Mouse (Mus musculus) liver, embryonic 14.5 days (tissue): ENCODE measurements around the gene Ash1l. TPM values are rescaled to one million over a fixed set of nuclear protein-coding genes. Genes with fewer than 3 reads are reported as not detected.

Experiments
- ATAC-seq: fragments of 200-750 bp; cut with Nextera tagmentation; 2 replicates; pipeline ENCODE4 v1.8.0; 2017; ENCODE audit warnings: moderate number of reproducible peaks, mild to moderate bottlenecking, moderate library complexity; ENCODE audit not compliant: insufficient read depth
- DNase-seq, 3 experiments: peaks; one replicate each; pipeline ENCODE4 v3.0.0-alpha.2; 2012 to 2013; ENCODE audit warnings: low read depth in 3 of 3, low spot score in 3 of 3
- H3K27ac ChIP-seq: fragments of 300-500 bp; sonication (generic); 2 replicates; pipeline ENCODE4 v1.5.1; 2014; ENCODE audit warnings: moderate library complexity, mild to moderate bottlenecking, control low read depth, inconsistent platforms
- H3K27me3 ChIP-seq: fragments of 300-500 bp; sonication (generic); 2 replicates; pipeline ENCODE4 v1.6.1; 2014; ENCODE audit warnings: mild to moderate bottlenecking, low read length, moderate library complexity; ENCODE audit not compliant: control insufficient read depth, insufficient read depth
- H3K36me3 ChIP-seq: fragments of 300-500 bp; sonication (generic); replicated peaks from 2 replicates; pipeline ENCODE4 v1.6.1; 2014; ENCODE audit warnings: low read depth; ENCODE audit not compliant: control insufficient read depth, insufficient read depth
- H3K4me1 ChIP-seq, 2 experiments: fragments of 200-500 bp in 1 of 2; fragments of 300-500 bp in 1 of 2; sonication (generic) in 1 of 2; replicated peaks; 2 replicates each; pipeline ENCODE4 v1.6.1; 2012 to 2014; ENCODE audit warnings: antibody characterized with exemption in 1 of 2, inconsistent platforms in 1 of 2, low read length in 1 of 2; ENCODE audit not compliant: control insufficient read depth in 2 of 2, insufficient read depth in 2 of 2
- H3K4me2 ChIP-seq: fragments of 300-500 bp; sonication (generic); 2 replicates; pipeline ENCODE4 v1.6.1; 2014; ENCODE audit warnings: low read depth, mild to moderate bottlenecking, control low read depth, moderate library complexity
- H3K4me3 ChIP-seq, 2 experiments: fragments of 200-500 bp in 1 of 2; fragments of 300-500 bp in 1 of 2; sonication (generic) in 1 of 2; 2 replicates each; pipeline ENCODE4 v1.5.1; 2012 to 2014; ENCODE audit warnings: low read depth in 2 of 2, low read length in 2 of 2, mild to moderate bottlenecking in 2 of 2, control low read depth in 1 of 2, inconsistent platforms in 1 of 2, moderate library complexity in 1 of 2; ENCODE audit not compliant: insufficient read depth in 1 of 2
- H3K9ac ChIP-seq: fragments of 300-500 bp; sonication (generic); replicated peaks from 2 replicates; pipeline ENCODE4 v1.6.1; 2014; ENCODE audit warnings: mild to moderate bottlenecking, control low read depth, moderate library complexity
- H3K9me3 ChIP-seq: fragments of 300-500 bp; sonication (generic); 2 replicates; pipeline ENCODE4 v1.6.1; 2016; ENCODE audit warnings: low read length, mixed read lengths; ENCODE audit not compliant: control insufficient read depth
- CTCF ChIP-seq: IDR thresholded peaks from 2 replicates; pipeline ENCODE4 v1.5.1; 2016; ENCODE audit warnings: antibody characterized with exemption, low read depth, control low read depth
- EP300 ChIP-seq: IDR thresholded peaks from 2 replicates; pipeline ENCODE4 v1.6.1; 2016; ENCODE audit warnings: antibody characterized with exemption, low read depth
- WGBS: fragments of 180-500 bp; shearing (Covaris S2); extraction: QIAGEN DNeasy Blood & Tissue Kit; methylation state at CpG from one replicate; pipeline ENCODE4 v1.1.7; 2014; ENCODE audit not compliant: insufficient replicate concordance; 5-methylcytosine and 5-hydroxymethylcytosine counted together
- polyA plus RNA-seq, 2 experiments: library from polyadenylated mRNA; depleted of rRNA in 1 of 2; stranded (reverse) in 1 of 2; unstranded in 1 of 2; fragments of >200 nt; fragmentation: Nextera tagmentation in 1 of 2; extraction: Ambion mirVana in 1 of 2; gene quantifications; 2 replicates each; pipeline versions ENCODE4 v1.2.1 to v1.2.3; 2012 to 2014

Ash1l gene
- polyA plus RNA-seq, 2 experiments, result 3.2 to 3.6 TPM

DNA sequence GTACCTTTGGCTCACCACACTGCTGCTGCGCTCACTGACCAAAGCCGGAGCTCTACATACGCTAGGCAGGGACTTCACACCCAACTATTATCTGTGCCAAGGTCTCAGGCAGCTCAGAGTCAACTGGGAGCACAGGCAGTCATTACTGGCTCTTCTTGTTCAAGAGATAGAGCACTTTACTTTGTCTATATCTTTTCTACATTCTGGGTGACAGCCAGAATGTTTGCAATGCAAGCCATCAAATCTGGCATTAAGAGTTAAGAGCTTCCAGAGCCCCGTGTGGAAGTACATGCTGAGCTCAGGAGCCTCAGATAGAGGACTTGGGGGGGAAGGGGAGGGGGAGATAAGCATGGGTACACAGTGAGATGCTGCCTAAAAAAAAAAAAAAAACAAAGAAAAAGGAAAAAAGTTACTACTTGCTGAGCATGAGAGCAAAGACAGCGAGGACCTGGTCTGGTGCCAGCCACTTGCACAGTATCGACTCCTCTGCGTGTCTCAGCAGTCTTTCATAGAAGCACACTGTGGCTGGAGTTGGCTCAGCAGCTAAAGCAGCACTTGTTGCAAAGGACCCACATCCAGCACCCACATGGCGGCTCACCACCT lies 26.3 kb upstream of the Ash1l start:
- H3K4me1 ChIP-seq, result no peaks in the 10 kb centered on the region
- no peak overlapping the region for H3K4me2 ChIP-seq
- H3K4me3 ChIP-seq, result no peak overlapping the region
- H3K27me3 ChIP-seq, result no peaks in the 10 kb centered on the region
- H3K9me3 ChIP-seq, result no peaks in the 10 kb centered on the region
- WGBS, result 71% methylated on average over 8 of the region's 8 CpGs
- no peak for TF ChIP-seq CTCF
- TF ChIP-seq EP300, result no peak
- H3K9ac ChIP-seq, result no peak overlapping the region
- peaks cover 36% of the 10 kb centered on the region for H3K36me3 ChIP-seq
- H3K27ac ChIP-seq, result no peak overlapping the region
- ATAC-seq (no peak), DNase-seq (no peak)

- Histone ChIP-seq H3K4me3 (no peak overlapping the region), H3K9ac (no peak overlapping the region), H3K27ac (no peak overlapping the region), H3K27me3 (no peaks in the 10 kb centered on the region), H3K4me1 (no peaks in the 10 kb centered on the region), H3K4me2 (no peak overlapping the region), H3K9me3 (no peaks in the 10 kb centered on the region), H3K36me3 (peaks cover 43% of the 10 kb centered on the region)
- TF ChIP-seq EP300, result no peak
- no peak; the same call in 1 of the 2 replicates for TF ChIP-seq CTCF
- WGBS, result 77% methylated on average over 2 of the region's 2 CpGs
- ATAC-seq (no peak), DNase-seq (no peak)
Measured at GRCm38 (mm10) chr3:88925651-88926050, 24.8 kb upstream of the Ash1l start.

DNA sequence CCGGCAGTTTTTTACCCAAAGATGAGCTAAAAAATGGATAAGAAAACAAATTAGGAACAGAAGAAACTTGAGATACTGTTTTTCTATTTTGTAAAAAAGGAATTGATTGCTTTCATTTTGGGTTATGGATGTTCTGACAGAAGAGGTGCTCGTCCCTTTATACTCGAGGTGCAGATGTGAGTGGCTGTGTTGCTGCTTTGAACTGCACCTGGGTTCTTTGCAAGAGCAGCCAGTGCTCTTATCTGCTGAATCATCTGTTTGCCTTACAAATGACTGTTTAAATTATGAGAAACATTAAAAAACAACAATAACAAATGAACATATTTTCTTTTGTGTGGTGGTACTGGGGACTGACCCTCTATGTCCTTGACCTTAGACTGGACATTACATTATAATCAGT lies 20.9 kb upstream of the Ash1l start:
- Histone ChIP-seq H3K9me3 (no peaks in the 10 kb centered on the region), H3K27ac (no peak overlapping the region), H3K4me3 (no peak overlapping the region), H3K36me3 (peaks cover 29% of the 10 kb centered on the region), H3K27me3 (no peaks in the 10 kb centered on the region), H3K4me2 (no peak overlapping the region), H3K4me1 (no peaks in the 10 kb centered on the region), H3K9ac (no peak overlapping the region)
- no peak for TF ChIP-seq EP300
- TF ChIP-seq CTCF, result no peak
- DNase-seq, result no peak
- ATAC-seq, result no peak
- WGBS, result 71% methylated on average over 3 of the region's 3 CpGs

DNA sequence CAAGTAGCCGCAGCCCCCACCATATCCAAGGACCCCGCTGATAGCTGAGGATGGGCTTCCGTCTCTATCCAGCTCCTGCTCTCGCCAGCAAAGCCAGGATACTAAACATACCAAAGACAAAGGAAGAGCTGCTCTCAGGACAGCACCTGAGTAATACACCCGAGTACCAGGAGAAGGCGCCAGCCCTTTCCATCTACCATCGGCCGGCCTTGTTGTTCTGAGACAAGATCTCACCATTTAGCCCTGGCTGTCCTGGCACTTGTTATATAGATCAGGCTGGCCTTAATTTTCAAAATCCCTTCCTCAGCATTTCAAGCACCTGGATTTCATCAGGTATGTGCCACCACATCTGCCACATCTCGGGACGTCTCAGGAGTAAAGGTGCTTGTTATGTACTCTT lies 11.4 kb upstream of the Ash1l start:
- 87% methylated on average over 10 of the region's 10 CpGs for WGBS
- Histone ChIP-seq H3K4me2 (no peak overlapping the region), H3K9ac (no peak overlapping the region), H3K27ac (no peak overlapping the region), H3K36me3 (peaks cover 18% of the 10 kb centered on the region), H3K9me3 (no peaks in the 10 kb centered on the region), H3K27me3 (no peaks in the 10 kb centered on the region), H3K4me1 (no peaks in the 10 kb centered on the region; a peak in 1 of 4 replicates), H3K4me3 (no peak overlapping the region)
- ATAC-seq (no peak), DNase-seq (no peak)
- TF ChIP-seq EP300 (no peak), CTCF (no peak)

DNA sequence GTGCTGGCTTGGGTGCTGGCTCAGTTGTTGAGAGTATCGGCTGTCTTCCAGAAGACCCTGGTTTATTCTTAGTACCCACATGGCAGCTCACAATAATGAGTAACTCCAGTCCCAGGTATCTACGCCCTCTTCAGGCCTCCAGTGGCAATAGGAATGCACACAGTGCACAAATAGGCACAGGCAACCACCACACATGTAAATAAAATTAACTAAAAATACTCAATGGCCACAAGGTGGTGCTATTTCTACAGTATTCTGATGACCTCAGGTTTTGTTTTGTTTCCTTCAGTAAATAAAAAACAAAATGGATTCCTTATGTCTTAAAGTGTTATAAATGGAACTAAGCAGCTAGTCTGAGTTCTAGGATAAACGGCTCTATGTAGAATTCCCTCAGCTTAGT lies 10.7 kb upstream of the Ash1l start:
- Histone ChIP-seq H3K4me2 (no peak overlapping the region), H3K4me3 (no peak overlapping the region), H3K27me3 (no peaks in the 10 kb centered on the region), H3K4me1 (peaks cover 0 to 2% of the 10 kb centered on the region in 2 experiments; a peak in 1 of 4 replicates), H3K36me3 (peaks cover 18% of the 10 kb centered on the region), H3K27ac (no peak overlapping the region), H3K9ac (no peak overlapping the region), H3K9me3 (no peaks in the 10 kb centered on the region)
- DNase-seq, result peak; percentile 24 to 59 (median 32)
- 57% methylated on average over 3 of the region's 3 CpGs for WGBS
- TF ChIP-seq CTCF, result peak; percentile 61
- TF ChIP-seq EP300, result no peak
- ATAC-seq, result no peak
